Mouse (Mus musculus): ENCODE measurements around the gene Atxn7l1.

Gene Atxn7l1

GRCm38 (mm10) chr12:33235314-33235713 is 87.8 kb downstream of the Atxn7l1 start:
- DNase-seq (ENCODE audit: low spot score) = no peak

DNA sequence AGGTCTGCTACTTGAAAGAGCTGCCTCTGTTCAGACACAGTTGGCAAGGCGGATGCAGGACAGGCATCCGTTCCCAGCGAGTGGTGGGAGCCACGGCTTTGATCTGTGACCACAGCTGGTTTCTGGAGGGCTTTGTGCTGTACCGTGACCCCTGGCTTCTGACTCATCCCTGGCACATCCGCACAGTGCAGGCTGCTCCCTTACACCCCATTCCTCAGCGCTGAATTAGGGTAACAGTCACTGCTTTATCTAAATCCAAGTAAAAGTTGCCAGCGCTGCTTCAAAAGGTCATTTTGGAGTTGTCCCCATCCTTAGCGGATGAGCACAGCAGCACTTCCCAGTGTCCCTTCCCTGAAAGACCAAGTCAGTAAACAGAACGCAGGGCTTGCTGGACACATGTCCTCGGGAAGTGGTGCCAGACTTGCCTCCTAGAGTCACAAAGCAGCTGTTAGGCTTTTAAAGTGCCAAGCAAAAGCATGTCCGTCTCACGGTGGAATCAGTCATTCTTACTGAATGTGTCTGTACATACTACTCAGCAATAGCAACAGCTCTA is 88.4 kb downstream of the Atxn7l1 start:
- no peak for DNase-seq (ENCODE audit: low spot score)

DNA sequence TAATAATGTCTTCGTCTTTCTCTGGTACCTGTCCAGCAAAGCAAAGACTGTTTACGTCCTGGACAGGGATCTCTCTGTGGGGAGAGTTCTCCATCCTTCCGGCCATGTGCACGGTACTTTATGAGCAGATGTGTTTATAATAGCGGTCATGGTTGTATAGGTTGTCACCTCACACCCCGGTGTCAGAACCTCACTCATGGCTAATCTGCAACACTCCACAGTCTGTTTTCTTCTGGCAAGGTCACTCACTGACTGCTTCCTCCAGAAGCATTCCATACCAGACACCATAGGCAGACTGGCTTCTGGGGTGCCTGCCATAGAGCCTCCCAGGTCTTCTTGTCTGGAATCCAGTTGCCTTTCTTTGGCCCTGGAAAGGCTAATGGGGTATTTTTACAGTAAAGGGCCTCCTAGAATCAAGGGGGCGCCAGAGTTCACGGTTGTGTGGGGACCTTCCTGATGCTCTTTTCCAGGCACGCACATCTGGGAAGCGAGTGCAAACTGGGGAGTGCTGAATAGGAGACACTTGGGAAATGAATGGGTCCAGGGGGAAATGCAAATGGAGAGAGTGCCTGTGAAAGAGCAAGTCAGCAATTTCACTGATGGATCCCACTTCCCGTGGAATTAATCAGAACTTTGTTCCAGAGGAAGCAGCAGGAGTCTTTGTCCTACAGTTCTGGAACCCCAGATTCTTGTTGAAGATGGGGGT is 89.0 kb downstream of the Atxn7l1 start:
- no peak for DNase-seq (ENCODE audit: low spot score)

GRCm38 (mm10) chr12:33237108-33237507 is 89.6 kb downstream of the Atxn7l1 start:
- DNase-seq (ENCODE audit: low spot score) = no peak

GRCm38 (mm10) chr12:33242679-33243078 is 95.2 kb downstream of the Atxn7l1 start:
- no peak for DNase-seq (ENCODE audit: low spot score)

DNA sequence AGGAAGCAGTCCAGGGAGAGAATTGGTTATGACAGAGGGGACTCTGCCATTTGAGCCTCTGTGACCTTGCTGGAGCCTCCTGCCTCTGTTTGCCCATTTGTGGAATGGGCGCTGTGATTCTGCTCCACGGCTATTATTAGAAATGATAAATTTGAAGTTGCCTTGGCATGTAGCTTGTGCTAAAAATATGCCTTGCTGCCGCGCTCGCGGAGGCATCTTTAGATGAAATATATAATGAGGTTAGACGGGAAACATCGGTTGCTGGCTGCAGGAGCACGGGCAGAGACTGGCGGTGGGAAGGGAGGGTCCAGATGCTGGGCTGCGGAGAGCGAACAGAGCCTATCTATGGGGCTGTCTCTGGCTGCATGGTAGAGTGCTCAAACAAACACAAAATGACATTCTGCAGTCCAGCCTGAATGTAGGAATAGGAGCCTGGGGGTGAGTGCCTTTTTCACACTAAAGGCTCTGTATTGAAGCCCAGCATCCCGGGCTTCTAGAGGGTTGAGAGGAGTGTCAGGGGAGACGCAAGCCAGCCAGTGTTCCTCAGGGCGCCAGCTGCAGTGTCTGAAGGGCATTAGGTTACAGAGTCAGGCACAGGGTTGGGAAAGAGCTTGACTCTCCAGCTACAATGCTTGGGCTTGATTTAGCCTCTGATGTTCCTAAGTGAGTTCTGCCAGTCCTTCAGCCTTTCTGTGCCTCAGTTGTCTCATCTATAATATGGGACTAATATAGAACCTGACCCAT is 96.8 kb downstream of the Atxn7l1 start:
- no peak for DNase-seq (ENCODE audit: low spot score)

GRCm38 (mm10) chr12:33245455-33245854 is 98.0 kb downstream of the Atxn7l1 start:
- DNase-seq (ENCODE audit: low spot score) = no peak

DNA sequence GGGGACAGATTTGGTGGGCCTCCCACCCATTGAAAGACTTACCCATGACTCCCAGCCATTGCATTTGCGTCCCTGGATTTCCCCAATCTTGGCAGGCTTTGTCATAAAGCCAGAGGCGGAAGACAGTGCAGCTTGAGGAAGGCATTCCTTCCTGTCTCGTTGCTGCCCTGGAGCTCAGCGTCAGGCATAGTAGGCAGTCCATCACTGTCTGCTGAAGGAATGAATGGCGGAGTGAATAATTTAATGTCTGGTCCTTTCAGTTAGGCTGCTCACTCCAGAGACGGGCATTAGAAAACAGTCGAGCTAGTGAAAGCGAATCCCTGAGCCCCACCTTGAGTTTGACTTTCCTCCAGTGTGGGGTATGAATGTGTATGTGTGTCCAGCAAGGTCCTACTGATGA is 99.4 kb downstream of the Atxn7l1 start:
- no peak for DNase-seq (ENCODE audit: low spot score)

GRCm38 (mm10) chr12:33250197-33250596 is 102.7 kb downstream of the Atxn7l1 start:
- no peak for DNase-seq (ENCODE audit: low spot score)

GRCm38 (mm10) chr12:33251399-33251798 is 103.9 kb downstream of the Atxn7l1 start:
- DNase-seq (ENCODE audit: low spot score) = no peak

DNA sequence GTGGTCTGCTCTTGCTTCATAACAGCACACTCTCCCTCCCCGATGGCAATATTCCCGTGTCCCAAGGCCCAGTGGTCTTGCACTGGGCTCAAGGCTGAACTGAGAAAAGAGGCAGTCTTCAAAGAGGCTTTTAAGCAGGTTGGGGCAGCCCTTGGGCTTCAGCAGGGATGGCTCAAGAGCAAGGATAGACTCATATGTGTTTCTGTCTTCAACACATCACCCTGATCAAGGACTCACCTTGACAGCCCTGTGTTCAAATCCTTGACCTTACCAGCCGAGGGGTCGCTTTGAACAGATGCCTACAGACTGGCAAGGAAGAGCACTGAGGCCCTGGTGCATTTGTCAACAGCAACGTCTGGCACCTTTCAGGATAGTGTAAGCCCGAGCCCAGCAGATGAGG is 105.1 kb downstream of the Atxn7l1 start:
- no peak for DNase-seq (ENCODE audit: low spot score)

DNA sequence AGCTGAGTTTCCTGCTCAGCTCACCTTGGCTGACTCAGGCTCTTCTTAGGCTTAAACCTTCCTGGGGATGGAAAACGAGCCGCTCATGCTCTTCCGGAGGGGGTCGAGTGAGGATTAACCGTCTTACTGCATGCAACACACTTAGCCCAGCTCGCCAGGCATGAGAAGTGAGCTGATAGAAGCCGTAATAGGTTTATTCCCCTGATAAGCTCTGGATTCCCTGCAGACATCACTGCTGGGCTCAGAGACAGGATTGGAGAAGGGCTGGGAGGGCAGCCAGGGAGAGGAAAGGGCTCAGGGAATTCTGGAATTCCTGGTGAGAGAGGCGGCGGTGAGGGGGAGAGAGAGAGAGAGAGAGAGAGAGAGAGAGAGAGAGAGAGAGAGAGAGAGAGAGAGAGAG is 105.7 kb downstream of the Atxn7l1 start:
- DNase-seq (ENCODE audit: low spot score) = no peak

DNA sequence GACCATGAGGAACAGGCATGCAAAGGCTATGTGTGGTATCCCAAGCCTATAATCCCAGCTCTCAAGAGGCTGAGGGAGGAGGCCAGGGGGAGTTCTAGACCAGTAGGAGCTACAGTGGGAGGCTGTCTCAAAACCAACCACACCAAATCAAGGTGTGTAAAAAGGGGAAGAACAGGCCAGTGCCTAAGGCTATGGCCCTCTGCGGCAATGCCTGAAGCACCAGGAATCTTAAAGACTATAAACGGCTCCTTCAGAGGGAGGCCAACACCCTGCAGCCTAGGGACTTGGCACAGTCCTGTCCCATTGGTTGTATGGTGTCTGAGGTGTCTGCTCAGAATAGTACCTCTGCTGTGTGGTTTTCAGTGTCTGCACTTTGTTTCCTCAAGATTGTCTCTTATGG is 107.8 kb downstream of the Atxn7l1 start:
- DNase-seq (ENCODE audit: low spot score) = no peak

- DNase-seq (ENCODE audit: low spot score) = no peak
These were observed 108.9 kb downstream of the Atxn7l1 start for GRCm38 (mm10) chr12:33256426-33256825.

DNA sequence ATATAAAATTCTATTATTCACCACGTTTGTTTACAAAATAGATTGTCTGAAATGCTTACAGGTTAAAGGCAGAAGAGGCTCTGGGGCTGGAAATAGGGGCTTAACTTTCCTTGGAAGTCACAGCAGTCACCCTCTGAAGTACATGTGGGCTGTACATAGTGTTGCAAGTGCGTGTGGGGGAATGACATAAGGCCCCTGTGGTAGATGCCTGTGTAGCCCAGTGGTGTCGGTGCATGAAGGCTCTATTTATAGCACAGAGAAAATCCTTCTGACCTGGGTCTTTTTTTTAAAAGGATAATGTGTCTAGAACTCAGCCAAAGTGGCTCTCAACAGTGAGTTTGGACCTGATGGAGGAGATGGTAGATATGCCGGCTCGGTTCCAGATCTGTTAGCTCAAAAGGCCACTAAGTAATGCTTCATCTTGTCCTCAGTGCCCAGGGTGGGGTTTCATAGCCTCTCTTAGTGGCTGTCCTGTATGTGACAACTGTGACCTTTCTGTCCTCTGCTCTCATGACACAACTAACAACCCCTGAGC is 111.6 kb downstream of the Atxn7l1 start:
- DNase-seq (ENCODE audit: low spot score) = no peak

DNA sequence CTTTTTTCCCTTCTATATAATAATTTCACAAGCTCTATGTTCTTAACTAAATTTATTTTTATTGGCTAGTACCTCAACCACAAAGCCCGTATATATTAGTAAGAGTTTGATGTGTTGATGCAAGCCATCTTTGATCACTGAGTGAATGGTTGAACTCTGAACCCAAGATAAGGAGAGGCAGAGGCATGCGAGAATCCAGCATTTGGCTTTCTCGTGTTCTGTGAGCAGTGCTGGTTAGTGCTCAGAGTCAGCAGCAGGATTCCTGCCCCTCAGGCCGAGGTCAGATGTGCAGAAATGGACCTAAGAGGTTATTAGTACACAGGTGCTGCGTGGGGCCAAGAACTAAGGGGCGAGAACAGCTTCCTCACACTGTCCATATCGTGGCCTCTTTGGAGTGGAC is 113.1 kb downstream of the Atxn7l1 start:
- DNase-seq (ENCODE audit: low spot score) = no peak

- no peak for DNase-seq (ENCODE audit: low spot score)
These were observed 118.4 kb downstream of the Atxn7l1 start for GRCm38 (mm10) chr12:33265877-33266276.

GRCm38 (mm10) chr12:33267965-33268364 is 120.5 kb downstream of the Atxn7l1 start:
- DNase-seq (ENCODE audit: low spot score) = no peak

- no peak for DNase-seq (ENCODE audit: low spot score)
These were observed 122.2 kb downstream of the Atxn7l1 start for GRCm38 (mm10) chr12:33269743-33270142.

- no peak for DNase-seq (ENCODE audit: low spot score)
These were observed 124.4 kb downstream of the Atxn7l1 start for GRCm38 (mm10) chr12:33271865-33272264.

GRCm38 (mm10) chr12:33272441-33272840 is 124.9 kb downstream of the Atxn7l1 start:
- DNase-seq (ENCODE audit: low spot score) = no peak

DNA sequence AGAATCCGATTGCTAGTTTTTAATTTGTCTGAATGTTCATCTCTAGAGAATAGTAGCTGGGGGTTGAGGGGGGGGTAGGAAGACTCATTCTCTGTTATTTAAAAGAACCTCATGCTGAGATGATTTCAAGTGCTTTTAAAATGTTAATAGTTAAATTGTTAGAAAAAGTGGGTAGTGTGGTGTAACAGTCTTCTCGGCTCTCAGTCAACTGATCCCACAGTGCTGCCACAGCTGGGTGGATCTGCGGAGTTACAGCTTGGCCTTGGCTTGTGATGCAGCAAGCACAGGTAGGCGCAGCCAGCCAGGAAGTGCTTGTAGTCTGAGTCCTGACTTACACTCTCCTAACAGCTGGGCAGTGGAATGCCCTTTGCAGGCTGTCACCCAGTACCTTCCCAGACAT is 125.7 kb downstream of the Atxn7l1 start:
- no peak for DNase-seq (ENCODE audit: low spot score)

DNA sequence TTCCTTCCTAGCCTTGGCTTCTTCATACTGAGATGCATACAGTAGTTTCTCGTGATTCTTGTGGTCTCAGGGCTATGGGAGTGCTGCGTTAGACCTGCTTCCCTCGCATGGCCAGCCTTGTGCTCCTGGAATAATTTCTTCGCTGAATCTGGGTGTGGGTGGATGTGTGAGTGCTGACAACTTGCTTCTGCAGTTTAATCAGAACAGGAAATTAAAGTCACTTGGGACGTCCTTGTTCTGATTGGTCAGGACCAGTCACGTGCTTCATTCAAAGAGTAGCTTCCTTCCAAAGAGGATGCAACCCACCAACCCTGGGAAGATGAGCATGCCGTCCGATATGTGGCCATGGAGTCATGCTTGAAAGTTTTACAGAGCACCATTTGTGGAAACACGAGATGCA is 126.2 kb downstream of the Atxn7l1 start:
- no peak for DNase-seq (ENCODE audit: low spot score)

All from layer of hippocampus, adult 9-10 months (tissue).